Mouse (Mus musculus) heart, adult 2 months (tissue): ENCODE data around the gene Ankrd27.

Experiments used
- CTCF ChIP-seq: fragments of 200-600 bp; IDR thresholded peaks from 2 replicates; pipeline ENCODE4 v1.8.1; 2022; ENCODE audit warnings: antibody characterized with exemption, mild to moderate bottlenecking, moderate library complexity
- EP300 ChIP-seq: fragments of 200-500 bp; IDR thresholded peaks from 2 replicates; pipeline ENCODE4 v1.6.1; 2011; ENCODE audit warnings: low read depth, low read length, control low read depth; ENCODE audit not compliant: insufficient read depth
- POLR2A ChIP-seq: fragments of 200-500 bp; IDR thresholded peaks from 2 replicates; pipeline ENCODE4 v1.6.1; 2011; ENCODE audit warnings: mild to moderate bottlenecking, low read depth, low read length, control low read depth; ENCODE audit not compliant: insufficient read depth

DNA sequence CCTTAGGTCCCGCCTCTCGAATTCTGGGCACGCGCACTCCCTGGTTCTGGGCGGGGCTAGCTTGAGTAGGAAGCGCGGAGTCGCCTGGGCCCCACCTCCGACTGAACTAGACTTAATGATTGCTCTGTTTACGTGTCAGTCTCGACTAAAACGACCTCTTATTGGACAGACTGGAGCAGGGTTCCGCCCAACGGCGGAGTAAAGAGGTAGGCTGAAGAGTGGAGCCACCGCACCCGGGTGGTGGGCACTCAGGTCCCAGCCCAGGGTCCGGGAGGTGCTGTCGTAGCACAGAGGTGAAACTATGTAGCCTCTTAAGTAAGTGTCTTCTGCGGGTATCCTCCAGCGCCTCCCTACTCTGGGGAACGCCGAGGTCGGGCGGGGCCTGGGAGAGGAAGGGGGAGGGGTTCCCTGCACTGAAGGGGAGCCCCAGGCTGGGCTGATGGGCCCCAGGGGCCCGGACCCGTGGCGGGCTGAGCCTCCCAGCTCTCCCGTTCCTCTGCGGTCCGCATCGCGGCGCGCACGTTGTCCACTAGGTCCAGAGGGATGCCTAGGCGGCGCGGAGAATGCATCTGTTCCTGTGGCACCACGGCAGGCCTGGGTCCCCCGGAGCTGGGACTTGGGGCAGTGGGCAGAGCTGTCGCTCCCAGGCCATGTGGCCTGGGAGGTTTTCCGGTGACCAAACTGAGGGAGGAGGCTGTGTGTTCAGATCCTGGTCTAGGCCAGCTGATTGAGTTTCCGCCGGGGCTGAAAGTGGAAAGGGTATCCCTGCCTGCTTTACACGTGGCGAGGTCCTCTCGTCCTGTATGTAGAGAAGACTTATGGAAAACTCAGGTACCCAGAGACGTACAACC, at the start of gene Ankrd27:
- TF ChIP-seq CTCF (no peak), POLR2A (peak; percentile 76), EP300 (no peak)
